Mouse (Mus musculus): ENCODE measurements around the gene Arl6ip1.

DNA sequence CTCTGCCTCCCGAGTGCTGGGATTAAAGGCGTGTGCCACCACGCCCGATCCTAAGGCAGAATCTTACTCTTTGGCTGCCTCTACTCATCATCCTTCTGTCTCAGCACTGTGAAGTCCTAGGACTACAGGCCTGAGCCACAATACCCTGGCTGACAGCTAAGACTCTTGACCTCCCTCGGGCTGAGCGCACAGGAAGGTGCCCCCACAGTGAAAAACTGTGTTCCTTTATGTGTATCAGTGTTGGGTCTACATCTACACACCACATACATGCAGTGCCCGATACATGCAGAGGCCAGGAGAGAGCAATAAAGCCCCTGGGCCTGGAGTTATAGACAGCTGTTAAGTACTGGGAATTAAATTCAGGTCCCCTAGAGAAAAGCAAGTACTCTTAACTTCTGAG, 7.2 kb downstream of the Arl6ip1 start:
- TF ChIP-seq CTCF (conservative IDR thresholded peaks at IDR 0.05; ENCODE audit: insufficient read depth, insufficient read length, low read depth, low read length) (no peak), POLR2A (IDR thresholded peaks at IDR 0.05; ENCODE audit: low read depth, low read length) (no peak)

Measured in kidney, adult 2 months (tissue).